Mouse (Mus musculus): Measurements from ENCODE around the gene Cnih3. TPM values are rescaled to one million over a fixed set of nuclear protein-coding genes. Genes with fewer than 3 reads are reported as not detected.

Cnih3 gene
- polyA plus RNA-seq, 1 experiment from 2014 or later, result not detected

GRCm38 (mm10) chr1:181319466-181319865 is 33.0 kb upstream of the Cnih3 start:
- no peak overlapping the region for H3K4me3 ChIP-seq (ENCODE audit: low read depth, low read length)

GRCm38 (mm10) chr1:181321149-181321548 is 31.3 kb upstream of the Cnih3 start:
- no peaks in the 10 kb centered on the region for H3K9me3 ChIP-seq (ENCODE audit: control insufficient read depth, low read length)
- no peak for ATAC-seq (replicated peaks; ENCODE audit: low FRiP score)
- no peak for DNase-seq (ENCODE audit: low spot score)
- WGBS, result 89% methylated on average over 5 of the region's 5 CpGs
- peaks cover 16% of the 10 kb centered on the region for H3K4me1 ChIP-seq (replicated peaks; ENCODE audit: control insufficient read depth, insufficient read depth, low read length)
- H3K27me3 ChIP-seq (replicated peaks; ENCODE audit: control insufficient read depth, insufficient read depth, low read length), result no peaks in the 10 kb centered on the region
- no peak overlapping the region for H3K9ac ChIP-seq (ENCODE audit: low read depth, low read length)
- no peak overlapping the region for H3K4me2 ChIP-seq
- no peaks in the 10 kb centered on the region for H3K36me3 ChIP-seq (ENCODE audit: control insufficient read depth, insufficient read depth, low read length)
- no peak overlapping the region for H3K4me3 ChIP-seq (ENCODE audit: low read depth, low read length)
- H3K27ac ChIP-seq (ENCODE audit: low read depth, low read length), result no peak overlapping the region

More at GRCm38 (mm10) chr1:181319466-181319865, 33.0 kb upstream of the Cnih3 start:
- H3K4me2 ChIP-seq, result no peak overlapping the region
- H3K4me1 ChIP-seq (replicated peaks; ENCODE audit: control insufficient read depth, insufficient read depth, low read length), result peaks cover 16% of the 10 kb centered on the region
- no peak overlapping the region for H3K27ac ChIP-seq (ENCODE audit: low read depth, low read length)
- no peaks in the 10 kb centered on the region for H3K9me3 ChIP-seq (ENCODE audit: control insufficient read depth, low read length)
- no peak for ATAC-seq (replicated peaks; ENCODE audit: low FRiP score)
- H3K27me3 ChIP-seq (replicated peaks; ENCODE audit: control insufficient read depth, insufficient read depth, low read length), result no peaks in the 10 kb centered on the region
- 73% methylated on average over 6 of the region's 6 CpGs for WGBS
- H3K36me3 ChIP-seq (ENCODE audit: control insufficient read depth, insufficient read depth, low read length), result no peaks in the 10 kb centered on the region
- no peak for DNase-seq (ENCODE audit: low spot score)
- no peak overlapping the region for H3K9ac ChIP-seq (ENCODE audit: low read depth, low read length)

GRCm38 (mm10) chr1:181323134-181323533 is 29.3 kb upstream of the Cnih3 start:
- ATAC-seq (replicated peaks; ENCODE audit: low FRiP score), result peak; percentile 93
- DNase-seq (ENCODE audit: low spot score), result no peak

GRCm38 (mm10) chr1:181327137-181327536 is 25.3 kb upstream of the Cnih3 start:
- Histone ChIP-seq H3K4me3 (ENCODE audit: low read depth, low read length) (no peak overlapping the region), H3K4me1 (replicated peaks; ENCODE audit: control insufficient read depth, insufficient read depth, low read length) (peaks cover 24% of the 10 kb centered on the region), H3K27ac (ENCODE audit: low read depth, low read length) (no peak overlapping the region), H3K36me3 (ENCODE audit: control insufficient read depth, insufficient read depth, low read length) (no peaks in the 10 kb centered on the region), H3K9ac (ENCODE audit: low read depth, low read length) (no peak overlapping the region), H3K9me3 (ENCODE audit: control insufficient read depth, low read length) (no peaks in the 10 kb centered on the region), H3K27me3 (replicated peaks; ENCODE audit: control insufficient read depth, insufficient read depth, low read length) (no peaks in the 10 kb centered on the region), H3K4me2 (no peak overlapping the region)
- 86% methylated on average over 5 of the region's 5 CpGs for WGBS
- ATAC-seq (replicated peaks; ENCODE audit: low FRiP score) (no peak), DNase-seq (ENCODE audit: low spot score) (no peak)

More at GRCm38 (mm10) chr1:181323134-181323533, 29.3 kb upstream of the Cnih3 start:
- Histone ChIP-seq H3K4me3 (ENCODE audit: low read depth, low read length) (no peak overlapping the region), H3K27me3 (replicated peaks; ENCODE audit: control insufficient read depth, insufficient read depth, low read length) (no peaks in the 10 kb centered on the region), H3K4me1 (replicated peaks; ENCODE audit: control insufficient read depth, insufficient read depth, low read length) (peaks cover 16% of the 10 kb centered on the region), H3K36me3 (ENCODE audit: control insufficient read depth, insufficient read depth, low read length) (no peaks in the 10 kb centered on the region), H3K9me3 (ENCODE audit: control insufficient read depth, low read length) (no peaks in the 10 kb centered on the region), H3K27ac (ENCODE audit: low read depth, low read length) (peak overlapping the region; percentile 59), H3K9ac (ENCODE audit: low read depth, low read length) (no peak overlapping the region), H3K4me2 (peak overlapping the region; percentile 48)
- 56% methylated on average over 3 of the region's 3 CpGs for WGBS

- H3K36me3 ChIP-seq (ENCODE audit: control insufficient read depth, insufficient read depth, low read length), result no peaks in the 10 kb centered on the region
- no peak overlapping the region for H3K4me3 ChIP-seq (ENCODE audit: low read depth, low read length)
- H3K4me1 ChIP-seq (replicated peaks; ENCODE audit: control insufficient read depth, insufficient read depth, low read length), result peaks cover 26% of the 10 kb centered on the region
- H3K9ac ChIP-seq (ENCODE audit: low read depth, low read length), result no peak overlapping the region
- DNase-seq (ENCODE audit: low spot score), result no peak
- no peak overlapping the region for H3K27ac ChIP-seq (ENCODE audit: low read depth, low read length)
- no peaks in the 10 kb centered on the region for H3K27me3 ChIP-seq (replicated peaks; ENCODE audit: control insufficient read depth, insufficient read depth, low read length)
- H3K9me3 ChIP-seq (ENCODE audit: control insufficient read depth, low read length), result no peaks in the 10 kb centered on the region
- H3K4me2 ChIP-seq, result no peak overlapping the region
- 84% methylated on average over 10 of the region's 10 CpGs for WGBS
- ATAC-seq (replicated peaks; ENCODE audit: low FRiP score), result no peak
Measured at GRCm38 (mm10) chr1:181327636-181328420, 24.6 kb upstream of the Cnih3 start.

- Histone ChIP-seq H3K27me3 (replicated peaks; ENCODE audit: control insufficient read depth, insufficient read depth, low read length) (no peaks in the 10 kb centered on the region), H3K36me3 (ENCODE audit: control insufficient read depth, insufficient read depth, low read length) (no peaks in the 10 kb centered on the region), H3K4me1 (replicated peaks; ENCODE audit: control insufficient read depth, insufficient read depth, low read length) (peaks cover 15% of the 10 kb centered on the region), H3K9me3 (ENCODE audit: control insufficient read depth, low read length) (no peaks in the 10 kb centered on the region), H3K4me3 (ENCODE audit: low read depth, low read length) (no peak overlapping the region), H3K9ac (ENCODE audit: low read depth, low read length) (no peak overlapping the region), H3K4me2 (no peak overlapping the region), H3K27ac (ENCODE audit: low read depth, low read length) (no peak overlapping the region)
- WGBS, result 62% methylated on average over 3 of the region's 3 CpGs
- ATAC-seq (replicated peaks; ENCODE audit: low FRiP score) (peak; percentile 81), DNase-seq (ENCODE audit: low spot score) (no peak)
Measured at GRCm38 (mm10) chr1:181329110-181329509, 23.3 kb upstream of the Cnih3 start.

- DNase-seq (ENCODE audit: low spot score), result no peak
- no peak for ATAC-seq (replicated peaks; ENCODE audit: low FRiP score)
- WGBS, result 27% methylated on average over 2 of the region's 2 CpGs
- H3K4me1 ChIP-seq (replicated peaks; ENCODE audit: control insufficient read depth, insufficient read depth, low read length), result peaks cover 21% of the 10 kb centered on the region
- H3K9ac ChIP-seq (ENCODE audit: low read depth, low read length), result no peak overlapping the region
- H3K4me2 ChIP-seq, result no peak overlapping the region
- no peaks in the 10 kb centered on the region for H3K27me3 ChIP-seq (replicated peaks; ENCODE audit: control insufficient read depth, insufficient read depth, low read length)
- peaks cover 3% of the 10 kb centered on the region; the same call in 1 of the 2 replicates for H3K9me3 ChIP-seq (ENCODE audit: control insufficient read depth, low read length)
- H3K27ac ChIP-seq (ENCODE audit: low read depth, low read length), result no peak overlapping the region
- H3K36me3 ChIP-seq (ENCODE audit: control insufficient read depth, insufficient read depth, low read length), result no peaks in the 10 kb centered on the region
- H3K4me3 ChIP-seq (ENCODE audit: low read depth, low read length), result no peak overlapping the region
Measured at GRCm38 (mm10) chr1:181332597-181332996, 19.8 kb upstream of the Cnih3 start.

- peak; percentile 93 for ATAC-seq (replicated peaks; ENCODE audit: low FRiP score)
- no peaks in the 10 kb centered on the region for H3K36me3 ChIP-seq (ENCODE audit: control insufficient read depth, insufficient read depth, low read length)
- H3K9me3 ChIP-seq (ENCODE audit: control insufficient read depth, low read length), result peaks cover 3% of the 10 kb centered on the region; the same call in 1 of the 2 replicates
- H3K4me1 ChIP-seq (replicated peaks; ENCODE audit: control insufficient read depth, insufficient read depth, low read length), result peaks cover 14% of the 10 kb centered on the region
- no peak for DNase-seq (ENCODE audit: low spot score)
- peak overlapping the region; percentile 10; the same call in 1 of the 2 replicates for H3K9ac ChIP-seq (ENCODE audit: low read depth, low read length)
- WGBS, result 65% methylated on average over 6 of the region's 6 CpGs
- no peaks in the 10 kb centered on the region for H3K27me3 ChIP-seq (replicated peaks; ENCODE audit: control insufficient read depth, insufficient read depth, low read length)
- H3K4me3 ChIP-seq (ENCODE audit: low read depth, low read length), result no peak overlapping the region
- peak overlapping the region; percentile 83 for H3K27ac ChIP-seq (ENCODE audit: low read depth, low read length)
- peak overlapping the region; percentile 46 for H3K4me2 ChIP-seq
Measured at GRCm38 (mm10) chr1:181334329-181335018, 18.0 kb upstream of the Cnih3 start.
